ENCODE assay signal across 12 mouse cellular contexts in the genomic region with DNA sequence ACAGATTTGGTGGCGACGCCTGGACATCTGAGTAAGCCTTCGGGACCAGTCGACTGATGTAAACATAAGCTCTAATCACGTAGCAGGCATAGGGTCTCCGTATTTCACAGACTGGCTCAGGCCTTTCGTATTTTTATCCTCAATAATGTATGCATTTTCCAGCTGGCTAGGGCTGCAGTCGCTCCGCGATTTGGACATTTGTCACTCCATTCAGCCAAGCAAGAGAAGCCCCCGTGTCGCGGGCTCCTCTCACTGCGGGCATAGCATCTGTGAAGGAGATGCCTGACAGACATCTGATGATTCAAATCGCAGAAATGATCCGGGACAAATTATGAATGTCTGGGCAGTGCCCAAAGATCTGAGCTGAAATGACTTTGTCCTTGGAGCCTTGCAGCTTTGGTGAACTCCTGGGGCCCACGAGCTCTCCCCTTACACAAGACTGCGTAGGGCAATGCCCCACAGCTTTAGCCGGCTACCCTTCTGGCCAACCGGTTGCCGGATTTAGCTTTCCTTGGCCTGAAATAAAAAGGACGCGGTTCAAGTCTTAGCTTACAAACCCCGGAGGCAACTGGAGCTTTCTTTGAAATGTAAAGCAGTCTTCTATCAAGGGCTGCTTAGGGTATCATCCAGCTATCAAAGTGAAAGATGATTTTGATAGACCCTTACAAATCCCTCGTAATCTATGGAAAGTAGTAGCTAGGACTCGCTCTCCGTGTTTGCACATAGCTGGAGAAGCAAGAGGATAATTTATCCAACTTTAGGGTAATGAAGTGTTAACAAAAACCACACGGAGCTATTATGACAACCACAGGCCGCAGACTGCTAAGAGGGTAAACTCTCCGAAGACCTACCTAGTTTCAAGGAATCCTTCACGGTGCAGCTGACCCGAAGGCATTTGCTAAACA.
DNase-seq lines count a peak whose midpoint lies in the region; ATAC-seq lines count a peak whose summit lies in the region.
"Had no signal": no experiment of that assay in that cellular context is flagged by ENCODE, and none has a peak within 500 bp of the region (broad histone marks: within the 10 kb centered on the region; RNA-seq: fewer than 3 reads in every experiment).

No protein-coding gene starts in this region.

- no peak overlapping the region for H3K4me3 ChIP-seq in forebrain, embryonic 12.5 days (replicated peaks)
- H3K4me3 ChIP-seq in forebrain, embryonic 11.5 days (ENCODE audit: low read depth, low read length), result no peak overlapping the region
- no peak overlapping the region for H3K4me3 ChIP-seq in embryonic facial prominence, embryonic 10.5 days
- no peak overlapping the region for H3K4me3 ChIP-seq in hindbrain, embryonic 13.5 days
- 0 out of 2 replicates have a peak overlapping the region, but pooled peaks have one; percentile 3 for H3K4me3 ChIP-seq in midbrain, embryonic 14.5 days (replicated peaks; ENCODE audit: low read depth, low read length)
- H3K4me3 ChIP-seq in heart, embryonic 11.5 days (ENCODE audit: low read depth, low read length), result no peak overlapping the region
- H3K4me3 ChIP-seq: megakaryocyte, embryonic 14.5 days had no signal

- no peak for DNase-seq in forebrain, embryonic 11.5 days (ENCODE audit: low spot score)
- DNase-seq in embryonic facial prominence, embryonic 10.5 days (ENCODE audit: low spot score), result no peak
- DNase-seq in midbrain, embryonic 14.5 days, result peak; percentile 74
- DNase-seq in thymus, postnatal 0 days (ENCODE audit: low spot score), result no peak
- DNase-seq: heart, postnatal 36 days; kidney, postnatal 4 days had no signal

- H3K9me3 ChIP-seq in forebrain, embryonic 12.5 days, result no peaks in the 10 kb centered on the region
- H3K9me3 ChIP-seq in forebrain, embryonic 11.5 days (ENCODE audit: control insufficient read depth, low read length), result no peaks in the 10 kb centered on the region
- no peaks in the 10 kb centered on the region for H3K9me3 ChIP-seq in embryonic facial prominence, embryonic 10.5 days
- H3K9me3 ChIP-seq in hindbrain, embryonic 13.5 days, result no peaks in the 10 kb centered on the region
- no peaks in the 10 kb centered on the region for H3K9me3 ChIP-seq in midbrain, embryonic 14.5 days (ENCODE audit: control insufficient read depth, low read length)
- H3K9me3 ChIP-seq in heart, embryonic 11.5 days (replicated peaks; ENCODE audit: control insufficient read depth, low read length), result no peaks in the 10 kb centered on the region
- H3K9me3 ChIP-seq: megakaryocyte, embryonic 14.5 days had no signal

- H3K4me2 ChIP-seq in forebrain, embryonic 12.5 days, result peak overlapping the region; percentile 3; the same call in 1 of the 2 replicates
- no peak overlapping the region for H3K4me2 ChIP-seq in forebrain, embryonic 11.5 days (ENCODE audit: low read depth, low read length, severe bottlenecking)
- H3K4me2 ChIP-seq in hindbrain, embryonic 13.5 days, result peak overlapping the region; percentile 42
- peak overlapping the region; percentile 45 for H3K4me2 ChIP-seq in midbrain, embryonic 14.5 days (ENCODE audit: low read length)
- no peak overlapping the region for H3K4me2 ChIP-seq in heart, embryonic 11.5 days

- H3K27me3 ChIP-seq in forebrain, embryonic 12.5 days, result no peaks in the 10 kb centered on the region
- no peaks in the 10 kb centered on the region for H3K27me3 ChIP-seq in forebrain, embryonic 11.5 days (ENCODE audit: control insufficient read depth, insufficient read depth, low read length)
- H3K27me3 ChIP-seq in embryonic facial prominence, embryonic 10.5 days (replicated peaks; ENCODE audit: low read depth, poor library complexity, severe bottlenecking), result no peaks in the 10 kb centered on the region
- 0 out of 2 replicates have a peak, but pooled peaks cover 3% of the 10 kb centered on the region for H3K27me3 ChIP-seq in hindbrain, embryonic 13.5 days
- no peaks in the 10 kb centered on the region for H3K27me3 ChIP-seq in midbrain, embryonic 14.5 days (ENCODE audit: control insufficient read depth, insufficient read depth, low read length)
- no peaks in the 10 kb centered on the region for H3K27me3 ChIP-seq in heart, embryonic 11.5 days (ENCODE audit: control insufficient read depth, insufficient read depth, low read length)

- 67% methylated on average over 32 of the region's 32 CpGs for WGBS in forebrain, embryonic 12.5 days
- 73% methylated on average over 32 of the region's 32 CpGs for WGBS in forebrain, embryonic 11.5 days
- 70% methylated on average over 32 of the region's 32 CpGs for WGBS in embryonic facial prominence, embryonic 10.5 days
- 42% methylated on average over 32 of the region's 32 CpGs for WGBS in hindbrain, embryonic 13.5 days
- 20% methylated on average over 32 of the region's 32 CpGs for WGBS in midbrain, embryonic 14.5 days
- WGBS in heart, embryonic 11.5 days (ENCODE audit: insufficient replicate concordance), result 76% methylated on average over 32 of the region's 32 CpGs

- peaks cover 13% of the 10 kb centered on the region for H3K4me1 ChIP-seq in forebrain, embryonic 12.5 days
- H3K4me1 ChIP-seq in forebrain, embryonic 11.5 days (replicated peaks; ENCODE audit: control insufficient read depth, insufficient read depth, low read length), result no peaks in the 10 kb centered on the region
- H3K4me1 ChIP-seq in embryonic facial prominence, embryonic 10.5 days, result peaks cover 18% of the 10 kb centered on the region
- H3K4me1 ChIP-seq in hindbrain, embryonic 13.5 days (replicated peaks), result peaks cover 18% of the 10 kb centered on the region
- H3K4me1 ChIP-seq in midbrain, embryonic 14.5 days (ENCODE audit: control insufficient read depth, insufficient read depth, low read length), result peaks cover 14% of the 10 kb centered on the region; the same call in 1 of the 2 replicates
- no peaks in the 10 kb centered on the region for H3K4me1 ChIP-seq in heart, embryonic 11.5 days (ENCODE audit: control insufficient read depth, insufficient read depth, low read length)

- H3K36me3 ChIP-seq in forebrain, embryonic 12.5 days (replicated peaks), result no peaks in the 10 kb centered on the region
- no peaks in the 10 kb centered on the region for H3K36me3 ChIP-seq in forebrain, embryonic 11.5 days (ENCODE audit: control insufficient read depth, insufficient read depth, low read length)
- no peaks in the 10 kb centered on the region for H3K36me3 ChIP-seq in embryonic facial prominence, embryonic 10.5 days (replicated peaks)
- H3K36me3 ChIP-seq in hindbrain, embryonic 13.5 days, result no peaks in the 10 kb centered on the region
- H3K36me3 ChIP-seq in midbrain, embryonic 14.5 days (ENCODE audit: control insufficient read depth, insufficient read depth, low read length), result no peaks in the 10 kb centered on the region
- no peaks in the 10 kb centered on the region for H3K36me3 ChIP-seq in heart, embryonic 11.5 days (ENCODE audit: control insufficient read depth, insufficient read depth, low read length)

- peak overlapping the region; percentile 54; the same call in 1 of the 2 replicates for H3K27ac ChIP-seq in forebrain, embryonic 12.5 days
- H3K27ac ChIP-seq in forebrain, embryonic 11.5 days (ENCODE audit: low read depth, low read length), result no peak overlapping the region
- peak overlapping the region; percentile 55; the same call in 1 of the 2 replicates for H3K27ac ChIP-seq in embryonic facial prominence, embryonic 10.5 days (replicated peaks)
- peak overlapping the region; percentile 48 for H3K27ac ChIP-seq in hindbrain, embryonic 13.5 days
- H3K27ac ChIP-seq in midbrain, embryonic 14.5 days (replicated peaks; ENCODE audit: low read depth, low read length), result peak overlapping the region; percentile 10; the same call in 1 of the 2 replicates
- H3K27ac ChIP-seq in heart, embryonic 11.5 days (ENCODE audit: low read depth, low read length), result no peak overlapping the region

- ATAC-seq in forebrain, embryonic 12.5 days (ENCODE audit: low FRiP score), result peak; percentile 36; the same call in 1 of the 2 replicates
- ATAC-seq in forebrain, embryonic 11.5 days (replicated peaks; ENCODE audit: low FRiP score), result no peak
- peak; percentile 22; the same call in 1 of the 2 replicates for ATAC-seq in hindbrain, embryonic 13.5 days (ENCODE audit: low FRiP score)
- peak; percentile 65; the same call in 1 of the 2 replicates for ATAC-seq in midbrain, embryonic 14.5 days (ENCODE audit: low FRiP score, low TSS enrichment)
- no peak for ATAC-seq in frontal cortex, adult (ENCODE audit: low TSS enrichment)
- ATAC-seq in heart, embryonic 11.5 days (replicated peaks; ENCODE audit: insufficient number of reproducible peaks, low FRiP score, low TSS enrichment), result no peak
- ATAC-seq: Patski had no signal

- no peak overlapping the region for H3K9ac ChIP-seq in forebrain, embryonic 12.5 days
- no peak overlapping the region for H3K9ac ChIP-seq in forebrain, embryonic 11.5 days (ENCODE audit: low read length)
- peak overlapping the region; percentile 49 for H3K9ac ChIP-seq in hindbrain, embryonic 13.5 days
- no peak overlapping the region for H3K9ac ChIP-seq in midbrain, embryonic 14.5 days (replicated peaks; ENCODE audit: low read length)
- no peak overlapping the region for H3K9ac ChIP-seq in heart, embryonic 11.5 days (ENCODE audit: low read depth, low read length)

Comparison
In these comparisons a context has a peak if more than half of its experiments do, and no peak if none do; other contexts are left out.
1. ATAC-seq: peak in forebrain, embryonic 12.5 days (single experiment), hindbrain, embryonic 13.5 days (single experiment) and midbrain, embryonic 14.5 days (single experiment); none in forebrain, embryonic 11.5 days (single experiment), frontal cortex, adult (single experiment) and heart, embryonic 11.5 days (single experiment).
2. H3K27ac ChIP-seq: peak in forebrain, embryonic 12.5 days (single experiment), embryonic facial prominence, embryonic 10.5 days (single experiment), hindbrain, embryonic 13.5 days (single experiment) and midbrain, embryonic 14.5 days (single experiment); none in forebrain, embryonic 11.5 days (single experiment) and heart, embryonic 11.5 days (single experiment).
3. H3K4me2 ChIP-seq: peak in forebrain, embryonic 12.5 days (single experiment), hindbrain, embryonic 13.5 days (single experiment) and midbrain, embryonic 14.5 days (single experiment); none in forebrain, embryonic 11.5 days (single experiment) and heart, embryonic 11.5 days (single experiment).